29 mouse cellular contexts compared by ENCODE assay signal in genomic region chrX:163850915-163851599, GRCm38 (mm10). TPM values are rescaled to one million over a fixed set of nuclear protein-coding genes. Genes with fewer than 3 reads are reported as not detected.
DNase-seq lines count a peak whose midpoint lies in the region; ATAC-seq and TF ChIP-seq lines count a peak whose summit lies in the region.
"Had no signal": no experiment of that assay in that cellular context is flagged by ENCODE, and none has a peak within 500 bp of the region (broad histone marks: within the 10 kb centered on the region; RNA-seq: fewer than 3 reads in every experiment).

No protein-coding gene starts in this region.

- no peaks in the 10 kb centered on the region for H3K36me3 ChIP-seq in midbrain, embryonic 10.5 days
- H3K36me3 ChIP-seq: embryonic facial prominence, embryonic 10.5 days; embryonic facial prominence, embryonic 13.5 days; forebrain, embryonic 12.5 days; heart, embryonic 10.5 days; heart, embryonic 13.5 days; hindbrain, embryonic 12.5 days; hindbrain, embryonic 15.5 days had no signal

- WGBS in midbrain, embryonic 10.5 days = 88% methylated on average over 4 of the region's 4 CpGs

- TF ChIP-seq POLR2A in bone marrow macrophage, adult 2 months (IDR thresholded peaks at IDR 0.05; ENCODE audit: borderline replicate concordance, low read depth, low read length) = no peak

- H3K4me3 ChIP-seq in bone marrow macrophage, adult 2 months (ENCODE audit: insufficient read depth, low read length) = no peak overlapping the region
- H3K4me3 ChIP-seq in midbrain, embryonic 10.5 days = no peak overlapping the region
- H3K4me3 ChIP-seq: embryonic facial prominence, embryonic 10.5 days; embryonic facial prominence, embryonic 13.5 days; erythroblast, embryonic 14.5 days; forebrain, embryonic 12.5 days; gastrocnemius, adult 2 months; heart, adult 2 months; heart, embryonic 10.5 days; heart, embryonic 13.5 days; hindbrain, embryonic 12.5 days; hindbrain, embryonic 15.5 days had no signal

- H3K9me3 ChIP-seq in midbrain, embryonic 10.5 days (replicated peaks) = no peaks in the 10 kb centered on the region
- H3K9me3 ChIP-seq: embryonic facial prominence, embryonic 10.5 days; embryonic facial prominence, embryonic 13.5 days; forebrain, embryonic 12.5 days; heart, embryonic 10.5 days; heart, embryonic 13.5 days; hindbrain, embryonic 12.5 days; hindbrain, embryonic 15.5 days had no signal

- H3K4me1 ChIP-seq in bone marrow macrophage, adult 2 months (ENCODE audit: control insufficient read depth, insufficient read depth, low read length) = peaks cover 11% of the 10 kb centered on the region
- no peaks in the 10 kb centered on the region for H3K4me1 ChIP-seq in midbrain, embryonic 10.5 days
- H3K4me1 ChIP-seq: embryonic facial prominence, embryonic 13.5 days; forebrain, embryonic 12.5 days; heart, embryonic 10.5 days; heart, embryonic 13.5 days; hindbrain, embryonic 12.5 days; hindbrain, embryonic 15.5 days had no signal

- peak overlapping the region; percentile 46; the same call in 1 of the 2 replicates for H3K27ac ChIP-seq in bone marrow macrophage, adult 2 months (ENCODE audit: insufficient read depth, low read depth, low read length)
- no peak overlapping the region for H3K27ac ChIP-seq in midbrain, embryonic 10.5 days (replicated peaks)
- H3K27ac ChIP-seq: embryonic facial prominence, embryonic 10.5 days; embryonic facial prominence, embryonic 13.5 days; forebrain, embryonic 12.5 days; gastrocnemius, adult 2 months; heart, adult 2 months; heart, embryonic 10.5 days; heart, embryonic 13.5 days; hindbrain, embryonic 12.5 days; hindbrain, embryonic 15.5 days had no signal

- ATAC-seq in hematopoietic stem cell, adult 5-6 weeks (replicated peaks in 1 of 2; ENCODE audit: insufficient read depth in 1 of 2, low FRiP score in 2 of 2, low TSS enrichment in 1 of 2, low read depth in 1 of 2, poor library complexity in 2 of 2, severe bottlenecking in 2 of 2) = peak; percentile 53 to 71; a peak in 2 of 4 replicates
- peak; percentile 66; the same call in 1 of the 2 replicates for ATAC-seq in monocyte, adult 5-6 weeks (replicated peaks; ENCODE audit: insufficient number of reproducible peaks, low FRiP score, low TSS enrichment, poor library complexity, severe bottlenecking)
- ATAC-seq: activated CD4-positive, CD25-positive, alpha-beta regulatory T cell, adult 4 months; forebrain, postnatal 0 days had no signal

- peak; percentile 24 for DNase-seq in 416B (ENCODE audit: low read depth)
- DNase-seq in gastrocnemius, adult 8-10 months (ENCODE audit: low spot score in 2 of 2) = no peak
- no peak for DNase-seq in midbrain, embryonic 10.5 days (ENCODE audit: low spot score)
- DNase-seq in ovary, postnatal 14 days (ENCODE audit: low spot score) = no peak
- DNase-seq: adrenal gland, adult 8-10 months; adrenal gland, postnatal 25 days; cerebellum, adult 11 months; cerebellum, adult 2 months; cerebellum, adult 9-11 months; cerebellum, postnatal 25 days; embryo, embryonic 11 days; forebrain, postnatal 0 days; gastrocnemius, adult 2 months; gastrocnemius, postnatal 25 days; heart, adult 2 months; heart, postnatal 14 days; heart, postnatal 4 days had no signal

- H3K27me3 ChIP-seq in midbrain, embryonic 10.5 days (ENCODE audit: low read depth, poor library complexity, severe bottlenecking) = peaks cover 97% of the 10 kb centered on the region
- H3K27me3 ChIP-seq: heart, embryonic 13.5 days; hindbrain, embryonic 15.5 days had no signal

- no peak for TF ChIP-seq CTCF in bone marrow macrophage, adult 2 months (IDR thresholded peaks at IDR 0.05; ENCODE audit: low read depth, low read length)

RNA-seq across cellular contexts. Expression of gene Ap1s2, which starts 57.8 kb away (rescaled TPM):
- polyA plus RNA-seq in bone marrow macrophage, adult 2 months (2012; ENCODE audit: insufficient read depth, insufficient read length, missing spikeins) = 241 and 251 TPM in 2 replicates
- total RNA-seq in hematopoietic stem cell, adult 5-6 weeks (2017) = 13.8 and 24.0 TPM in 2 replicates
- total RNA-seq in monocyte, adult 5-6 weeks (2017) = 103 to 180 TPM (median 145 TPM) in 3 replicates
- total RNA-seq in gastrocnemius, adult 8-10 months (2022) = 10 to 100 TPM; 20.4 to 36.9 (median 26.4) TPM
- 30.7 and 32.0 TPM in 2 replicates for polyA plus RNA-seq in midbrain, embryonic 10.5 days (2016; fragmentation: Nextera tagmentation; extraction: Ambion mirVana)
